Mouse (Mus musculus): ENCODE measurements at regions not wholly inside any gene's neighbourhood (a gene's known extent, or its start where the extent isn't known, plus 50 kb on each side); places are given as distances from the start of the nearest gene placed in this dataset.
"Not testable (repeated sequence)": the region's sequence is repeated elsewhere in the genome, so short reads cannot be mapped to it uniquely, and the experiment has no call there.

GRCm38 (mm10) chr6:140222534-140223324 is 181.5 kb upstream of the Plcz1 start:
- no peak for DNase-seq

DNA sequence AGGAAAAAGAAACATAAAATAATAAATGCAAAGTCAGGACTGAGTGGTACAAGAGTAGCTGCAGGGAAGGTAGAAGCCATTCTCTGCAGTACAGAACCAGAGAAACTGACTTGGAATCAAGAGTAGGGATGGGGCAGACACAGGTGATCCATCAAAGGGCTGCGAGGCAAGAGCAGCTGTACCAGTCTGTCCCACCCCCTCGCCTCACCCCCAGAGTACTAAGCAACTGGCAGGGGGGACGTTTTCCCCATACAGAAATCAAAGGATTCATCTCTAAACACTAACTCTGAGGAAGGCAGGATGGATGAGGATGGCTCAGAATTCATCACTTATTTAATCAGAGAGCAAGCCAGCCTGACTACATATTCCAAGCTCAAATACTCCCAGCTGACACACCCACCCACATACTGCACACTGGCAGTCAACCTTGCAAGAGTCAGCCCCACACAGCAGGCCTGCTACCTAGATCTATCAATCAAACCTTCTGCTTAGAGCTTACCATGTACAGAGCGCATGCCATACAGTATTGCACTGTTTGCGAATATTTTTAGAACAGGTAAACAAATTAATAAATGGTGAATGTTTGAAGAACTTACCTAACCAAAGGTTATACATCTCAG is 180.5 kb upstream of the Plcz1 start:
- DNase-seq: no peak

GRCm38 (mm10) chr6:140218789-140219188 is 177.5 kb upstream of the Plcz1 start:
- DNase-seq: no peak

DNA sequence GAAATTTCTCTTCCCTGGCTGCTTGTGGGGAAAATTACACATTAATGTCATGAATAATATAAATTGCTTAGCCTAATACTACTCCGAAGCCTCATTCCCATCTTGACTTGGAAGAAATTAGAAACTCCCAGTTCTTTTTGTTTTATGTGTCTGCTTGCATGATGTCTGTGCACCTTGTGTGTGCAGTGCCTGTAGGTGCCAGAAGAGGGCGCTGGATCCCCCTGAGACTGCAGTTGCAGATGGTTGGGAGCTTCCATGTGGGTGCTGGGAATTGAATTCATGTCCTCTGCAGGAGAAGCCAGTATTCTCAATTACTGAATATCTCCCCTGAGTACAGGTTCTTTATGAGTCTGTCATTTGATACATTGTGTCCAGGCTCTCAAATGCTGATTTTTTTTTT is 171.1 kb upstream of the Plcz1 start:
- DNase-seq: no peak

DNA sequence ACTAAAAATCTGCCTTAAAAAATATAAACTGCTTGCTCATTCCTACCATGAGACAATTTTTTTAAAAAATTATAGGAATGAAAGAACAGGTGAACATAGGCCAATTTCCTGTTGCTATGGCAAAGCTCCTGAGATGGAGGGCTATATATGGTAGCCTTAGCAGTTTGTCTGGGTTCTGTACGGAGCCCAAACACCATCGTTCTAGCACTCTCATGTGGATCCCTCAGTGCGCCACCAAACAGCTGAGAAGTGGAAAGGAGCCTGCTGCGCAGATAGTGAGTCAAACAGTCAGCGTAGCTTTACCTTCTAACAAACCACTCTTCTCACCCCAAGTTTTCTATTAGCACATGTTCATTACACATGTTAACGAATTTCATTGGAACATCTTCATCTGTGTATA is 168.9 kb upstream of the Plcz1 start:
- DNase-seq: no peak

- no peak for DNase-seq
Measured at GRCm38 (mm10) chr6:140209083-140209482, 167.8 kb upstream of the Plcz1 start.

DNA sequence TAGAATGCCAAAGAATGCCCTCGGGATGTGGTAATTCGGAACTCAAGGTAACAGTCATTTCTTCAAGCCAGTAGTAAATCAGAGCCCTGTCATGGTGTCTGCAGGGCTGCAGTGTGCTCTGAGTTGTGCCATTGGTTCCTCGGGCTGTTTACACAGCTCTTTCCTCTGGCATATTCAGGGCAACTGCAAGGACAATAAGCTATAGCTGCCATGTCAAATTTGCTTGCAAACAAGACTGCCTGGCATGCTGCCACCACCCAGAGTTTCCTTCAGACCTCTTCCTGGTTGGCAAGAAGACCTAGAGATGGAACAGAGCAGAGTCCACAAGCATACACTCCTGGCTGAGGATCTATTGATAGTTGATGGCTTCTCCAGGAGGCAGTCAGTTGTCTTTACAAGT is 167.1 kb upstream of the Plcz1 start:
- peak; percentile 22 for DNase-seq

GRCm38 (mm10) chr6:140206676-140207075 is 165.4 kb upstream of the Plcz1 start:
- DNase-seq: not testable (repeated sequence)

- no peak for DNase-seq
Measured at GRCm38 (mm10) chr6:140201356-140201755, 160.1 kb upstream of the Plcz1 start.

GRCm38 (mm10) chr6:140200322-140200721 is 159.1 kb upstream of the Plcz1 start:
- no peak for DNase-seq

- no peak for DNase-seq
Measured at GRCm38 (mm10) chr6:140198036-140198435, 156.8 kb upstream of the Plcz1 start.

DNA sequence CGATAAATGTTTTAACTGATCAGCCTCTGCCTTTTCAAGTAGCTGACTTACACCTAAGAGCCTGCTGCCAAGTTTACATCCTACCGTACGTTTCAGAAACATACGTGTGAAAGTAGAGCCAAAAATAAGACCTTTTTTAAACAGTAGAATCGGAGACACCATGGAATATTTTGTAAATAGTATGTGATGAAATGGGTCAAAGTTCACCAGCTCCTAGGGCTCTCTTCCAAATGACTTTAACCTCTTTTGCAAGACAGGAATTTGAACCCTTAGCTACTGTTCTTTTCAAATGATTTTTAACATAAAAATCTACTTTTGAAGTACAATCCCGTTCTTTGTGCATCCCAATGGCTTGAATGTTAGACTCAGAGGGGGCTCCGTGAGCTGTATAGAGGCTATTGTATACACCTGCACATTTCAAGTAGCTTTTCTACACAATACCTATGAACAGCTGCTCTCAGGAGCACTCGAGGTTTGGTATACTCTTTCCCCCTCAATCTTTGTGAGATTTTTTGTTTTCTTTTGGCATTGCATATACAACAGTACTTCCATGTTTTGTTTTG is 155.9 kb upstream of the Plcz1 start:
- DNase-seq: no peak

DNA sequence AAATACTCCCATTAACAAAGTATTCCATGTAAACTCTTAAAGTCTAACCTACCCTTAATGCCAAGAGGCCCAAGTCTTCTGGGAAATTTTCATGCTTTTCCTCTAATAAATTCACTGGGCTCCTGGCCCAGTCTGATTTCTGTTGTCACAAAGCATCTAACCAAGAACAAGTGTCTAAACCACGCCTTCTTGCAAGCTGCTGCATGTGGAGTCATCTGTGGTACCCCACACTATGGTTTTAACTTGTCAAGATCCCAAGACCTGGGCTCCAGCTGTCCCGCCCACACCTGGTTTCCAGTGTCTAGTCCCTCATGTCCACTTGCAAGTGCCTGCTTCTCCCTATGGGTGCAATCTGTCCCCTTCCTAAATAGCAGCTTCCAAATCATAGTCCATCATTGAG is 153.0 kb upstream of the Plcz1 start:
- no peak for DNase-seq

DNA sequence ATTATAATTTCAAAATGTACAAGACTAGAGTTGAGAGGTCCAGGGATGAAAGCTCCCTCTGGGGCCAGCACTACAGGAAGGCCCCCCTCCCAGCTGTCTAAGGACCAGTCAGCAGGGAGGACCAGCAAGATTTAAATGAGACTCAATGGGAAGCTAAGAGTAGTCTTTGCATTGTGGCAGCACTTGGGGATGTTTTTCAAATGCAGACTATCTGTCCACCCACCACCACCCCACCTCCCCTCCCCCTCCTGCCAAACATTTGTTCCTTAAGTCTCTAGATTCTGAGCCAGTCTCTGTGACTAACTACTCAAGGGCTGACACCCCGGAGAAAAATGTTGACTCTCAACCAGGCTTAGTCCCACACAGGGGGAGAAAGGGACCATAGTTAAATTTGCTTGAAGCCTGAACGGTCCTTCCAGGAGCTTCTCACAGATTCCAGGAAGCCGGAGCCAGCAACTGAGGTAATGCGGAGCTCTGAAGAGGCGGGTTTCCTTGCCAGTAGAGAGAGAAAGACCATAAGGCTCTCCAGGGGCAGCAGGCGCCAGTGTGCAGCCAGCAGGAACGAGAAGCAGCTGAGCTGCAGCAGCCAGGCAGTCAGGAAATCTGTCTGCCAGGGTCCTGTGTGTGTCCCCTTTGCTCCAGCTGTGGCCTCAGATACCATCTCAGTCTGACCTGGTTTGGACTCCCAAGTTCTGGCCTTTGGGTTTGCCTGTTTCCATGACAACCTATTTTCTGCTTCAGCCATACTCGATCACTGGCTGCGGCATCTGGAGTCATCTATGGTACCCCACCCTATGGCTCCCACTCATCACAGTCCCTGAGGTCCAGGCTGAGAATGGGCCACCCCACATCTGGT is 152.1 kb upstream of the Plcz1 start:
- peak; percentile 25 for DNase-seq

- DNase-seq: no peak
Measured at GRCm38 (mm10) chr6:140192526-140192925, 151.3 kb upstream of the Plcz1 start.

DNA sequence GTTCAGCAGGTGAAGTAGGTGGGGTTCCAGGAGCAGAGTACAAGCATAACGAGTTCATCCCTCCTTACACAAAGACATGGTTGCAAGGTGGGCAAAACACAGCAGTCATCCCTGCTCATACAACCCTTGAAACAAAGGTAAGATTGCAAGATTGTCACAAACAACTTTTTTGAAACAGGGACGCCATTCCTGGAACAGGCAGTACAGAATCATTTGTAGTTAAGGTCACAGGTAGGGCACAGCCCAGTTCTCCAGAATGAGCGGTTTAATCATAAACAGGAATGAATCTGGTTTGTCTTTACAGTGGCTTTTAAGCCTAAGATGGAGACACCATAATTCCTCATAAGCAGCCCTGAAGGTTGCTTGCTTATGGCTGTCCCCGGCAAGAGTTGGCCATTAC is 150.1 kb upstream of the Plcz1 start:
- no peak for DNase-seq

- no peak for DNase-seq
Measured at GRCm38 (mm10) chr6:140189601-140190000, 148.3 kb upstream of the Plcz1 start.

- DNase-seq: no peak
Measured at GRCm38 (mm10) chr6:140187733-140188132, 146.5 kb upstream of the Plcz1 start.

- DNase-seq: no peak
Measured at GRCm38 (mm10) chr6:140187106-140187505, 145.8 kb upstream of the Plcz1 start.

DNA sequence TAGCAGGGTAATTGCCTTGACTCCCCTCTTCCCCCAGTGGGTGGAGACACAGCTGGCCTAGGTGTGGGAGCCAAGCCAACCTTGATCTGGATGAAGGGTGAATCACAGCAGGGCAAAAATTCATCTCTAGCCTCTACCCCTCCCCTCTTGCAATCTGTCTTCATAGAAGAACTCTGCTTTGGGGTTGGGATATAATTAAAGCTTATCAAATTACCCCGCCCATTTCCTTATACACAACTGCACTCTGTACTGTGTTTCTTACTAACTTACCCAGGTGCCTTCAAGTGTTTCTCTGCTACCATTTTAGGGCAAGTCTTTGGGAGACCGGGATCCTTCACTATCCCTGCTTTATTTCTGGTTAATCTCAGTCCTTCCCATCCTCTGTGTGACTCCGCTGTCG is 138.7 kb upstream of the Plcz1 start:
- DNase-seq: no peak

DNA sequence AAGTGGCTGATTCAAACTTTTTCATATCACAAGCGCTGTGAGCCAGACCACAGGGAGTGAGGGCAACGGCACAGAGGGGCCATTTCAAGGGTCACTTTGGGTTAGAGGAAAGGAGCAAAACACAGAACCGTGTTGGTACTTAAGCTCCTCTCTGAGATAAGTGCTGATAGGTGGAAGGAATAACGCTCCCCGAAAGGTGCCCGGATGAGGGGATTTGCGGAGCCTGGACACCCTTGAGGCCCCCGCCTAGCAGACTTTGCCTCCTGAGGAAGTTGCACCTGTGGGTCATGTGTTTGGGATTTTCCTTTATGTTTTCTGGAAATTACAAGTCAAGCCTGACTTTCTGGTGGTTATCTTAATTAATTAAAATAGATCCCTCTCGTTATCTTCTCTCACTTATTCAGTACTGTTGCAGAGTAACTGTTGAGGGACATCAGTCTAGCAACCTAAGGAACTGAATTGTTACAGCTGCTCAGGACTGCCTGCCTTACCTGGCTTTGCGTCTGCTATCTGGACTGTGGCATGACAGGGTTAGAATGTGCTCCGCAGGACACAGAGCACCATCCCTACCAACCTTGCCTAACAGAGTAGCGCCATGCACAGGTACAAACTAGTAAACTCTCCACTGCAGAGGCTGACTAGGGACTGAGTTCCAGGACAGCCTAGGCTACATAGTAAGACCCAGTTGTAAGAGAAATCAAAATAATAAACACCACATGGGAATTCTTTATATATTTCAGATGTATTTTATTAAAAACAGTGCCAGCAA is 137.4 kb upstream of the Plcz1 start:
- DNase-seq: no peak

DNA sequence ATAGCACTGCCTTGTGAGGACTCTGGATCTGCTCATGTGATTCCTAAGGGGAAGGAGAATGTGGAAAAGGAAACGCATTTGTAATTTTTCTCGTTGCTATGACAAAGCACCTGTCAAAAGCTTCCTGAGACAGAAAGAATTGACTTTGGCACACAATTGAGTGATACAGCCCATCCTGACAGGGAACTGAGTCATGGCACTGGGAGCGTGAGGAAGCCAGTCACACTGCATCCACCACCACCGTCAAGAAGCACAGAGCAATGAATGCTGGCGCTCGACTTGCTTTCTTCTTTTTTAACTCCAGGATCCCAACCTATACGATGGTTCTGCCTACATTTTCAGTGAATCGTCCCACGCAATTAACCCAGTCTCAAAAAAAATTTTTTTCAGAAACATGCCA is 131.5 kb upstream of the Plcz1 start:
- DNase-seq: no peak

GRCm38 (mm10) chr6:140169836-140170235 is 128.6 kb upstream of the Plcz1 start:
- DNase-seq: no peak
